Mouse (Mus musculus): Measurements from ENCODE around the gene Sim2. TPM values are rescaled to one million over a fixed set of nuclear protein-coding genes. Genes with fewer than 3 reads are reported as not detected.

The Sim2 gene
- total and polyA plus RNA-seq, 2 experiments from 2014 or later, result 0.05 TPM; not detected in 1

DNA sequence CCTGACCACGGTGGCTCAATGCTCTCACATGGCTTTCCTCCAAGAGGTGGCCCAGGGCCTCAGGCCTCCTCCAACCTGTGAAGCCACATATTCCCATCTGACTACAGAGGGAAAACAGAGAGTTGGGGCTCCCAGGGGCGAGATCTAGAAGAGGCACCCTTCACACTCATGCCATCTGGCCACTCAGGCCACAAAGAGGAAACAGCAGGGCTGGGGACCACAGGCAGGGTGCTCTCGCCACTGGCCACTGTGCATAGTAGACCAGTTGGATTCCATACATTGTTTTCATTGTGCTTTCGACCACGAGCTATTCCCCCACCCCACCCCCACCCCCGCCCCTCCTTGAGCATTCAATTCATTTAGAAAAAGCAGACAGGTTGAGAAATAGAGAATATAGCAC, 77.3 kb downstream of the Sim2 start:
- 55% methylated on average over 6 of the region's 6 CpGs for WGBS
- Histone ChIP-seq H3K4me2 (ENCODE audit: low read depth, low read length, poor library complexity, severe bottlenecking) (no peak overlapping the region), H3K4me1 (ENCODE audit: insufficient read depth, low read length) (no peaks in the 10 kb centered on the region), H3K27me3 (ENCODE audit: insufficient read depth, low read length) (no peaks in the 10 kb centered on the region; the same call in none of the 2 replicates), H3K9ac (replicated peaks; ENCODE audit: low read length, poor library complexity, severe bottlenecking) (no peak overlapping the region), H3K4me3 (ENCODE audit: low read depth, low read length) (no peak overlapping the region), H3K9me3 (ENCODE audit: low read length) (no peaks in the 10 kb centered on the region), H3K36me3 (ENCODE audit: insufficient read depth, low read length) (no peaks in the 10 kb centered on the region), H3K27ac (ENCODE audit: low read depth, low read length) (no peak overlapping the region)
- no peak for ATAC-seq (ENCODE audit: low FRiP score)
- DNase-seq (ENCODE audit: low spot score), result no peak
- no peak for TF ChIP-seq CTCF (IDR thresholded peaks at IDR 0.05)

DNA sequence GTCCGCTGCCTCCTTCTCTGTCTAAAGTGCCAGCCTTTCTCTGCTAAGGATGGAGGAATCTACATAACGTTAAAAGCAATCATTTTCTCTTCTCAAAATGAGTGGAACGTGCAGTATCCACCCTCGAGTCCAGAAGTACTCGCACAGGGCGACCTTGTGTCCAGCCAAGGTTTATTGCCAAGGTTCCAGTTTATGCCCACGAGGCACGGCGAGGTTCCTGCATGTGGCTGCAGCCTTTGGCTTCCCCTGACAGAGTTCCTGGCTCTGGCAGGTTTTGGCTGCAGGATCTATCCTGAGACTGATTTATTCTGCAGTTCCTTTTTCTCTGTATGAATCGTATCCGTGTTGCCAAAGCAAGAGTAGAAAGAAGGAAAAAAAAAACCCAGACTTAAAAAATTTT, 78.3 kb downstream of the Sim2 start:
- TF ChIP-seq CTCF (IDR thresholded peaks at IDR 0.05), result no peak
- no peak overlapping the region for H3K4me3 ChIP-seq (ENCODE audit: low read depth, low read length)
- no peak for ATAC-seq (ENCODE audit: low FRiP score)
- H3K36me3 ChIP-seq (ENCODE audit: insufficient read depth, low read length), result no peaks in the 10 kb centered on the region
- no peak overlapping the region for H3K4me2 ChIP-seq (ENCODE audit: low read depth, low read length, poor library complexity, severe bottlenecking)
- no peaks in the 10 kb centered on the region for H3K4me1 ChIP-seq (ENCODE audit: insufficient read depth, low read length)
- no peaks in the 10 kb centered on the region for H3K9me3 ChIP-seq (ENCODE audit: low read length)
- H3K27ac ChIP-seq (ENCODE audit: low read depth, low read length), result no peak overlapping the region
- no peak for DNase-seq (ENCODE audit: low spot score)
- no peak overlapping the region for H3K9ac ChIP-seq (replicated peaks; ENCODE audit: low read length, poor library complexity, severe bottlenecking)
- 83% methylated on average over 11 of the region's 11 CpGs for WGBS
- peaks cover 3% of the 10 kb centered on the region for H3K27me3 ChIP-seq (ENCODE audit: insufficient read depth, low read length)

DNA sequence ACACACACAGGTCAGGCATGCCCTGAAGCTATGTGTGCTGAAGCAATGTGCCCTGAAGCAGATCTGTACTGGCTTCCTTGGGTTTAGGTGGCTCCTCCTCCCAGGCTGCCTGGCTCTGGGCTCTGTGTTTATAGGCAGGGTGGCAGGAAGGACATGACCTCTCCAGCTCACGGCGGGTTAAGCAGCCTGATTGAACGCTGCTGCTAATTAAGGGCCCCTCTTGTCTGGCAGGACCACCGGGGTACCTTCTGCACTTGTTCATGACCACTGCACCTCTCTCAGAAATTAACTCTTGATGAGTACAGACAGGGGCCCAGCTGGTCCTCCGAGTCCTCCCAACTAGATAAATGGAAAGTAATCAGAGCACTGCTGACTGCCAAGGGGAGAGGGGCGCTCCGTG, 79.5 kb downstream of the Sim2 start:
- no peak overlapping the region for H3K4me3 ChIP-seq (ENCODE audit: low read depth, low read length)
- DNase-seq (ENCODE audit: low spot score), result peak; percentile 45
- no peak overlapping the region for H3K9ac ChIP-seq (replicated peaks; ENCODE audit: low read length, poor library complexity, severe bottlenecking)
- 24% methylated on average over 7 of the region's 7 CpGs for WGBS
- no peak overlapping the region for H3K4me2 ChIP-seq (ENCODE audit: low read depth, low read length, poor library complexity, severe bottlenecking)
- H3K9me3 ChIP-seq (ENCODE audit: low read length), result no peaks in the 10 kb centered on the region
- H3K27ac ChIP-seq (ENCODE audit: low read depth, low read length), result no peak overlapping the region
- no peaks in the 10 kb centered on the region for H3K4me1 ChIP-seq (ENCODE audit: insufficient read depth, low read length)
- TF ChIP-seq CTCF (IDR thresholded peaks at IDR 0.05), result no peak
- H3K27me3 ChIP-seq (ENCODE audit: insufficient read depth, low read length), result peaks cover 3% of the 10 kb centered on the region
- no peak for ATAC-seq (ENCODE audit: low FRiP score)
- no peaks in the 10 kb centered on the region for H3K36me3 ChIP-seq (ENCODE audit: insufficient read depth, low read length)

DNA sequence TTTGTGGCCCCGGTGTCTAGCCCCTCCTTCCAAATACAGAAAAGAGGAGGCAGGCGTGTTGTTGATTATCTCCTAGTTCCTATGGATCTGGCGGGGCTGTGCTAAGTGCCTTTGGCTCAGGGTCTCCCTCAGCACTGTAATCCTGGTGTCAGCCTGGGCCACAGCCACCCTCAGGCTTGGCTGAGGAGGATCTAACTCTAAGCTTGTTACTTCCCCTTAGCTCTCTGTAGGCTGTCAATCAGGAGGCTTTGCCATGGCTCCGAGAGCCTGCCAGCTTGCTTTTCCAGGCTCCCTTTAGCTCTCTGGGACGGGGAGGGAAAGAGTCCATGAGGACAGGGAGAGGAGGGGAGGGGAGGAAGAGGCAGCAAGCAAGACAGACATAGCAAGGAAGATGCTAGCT, 80.2 kb downstream of the Sim2 start:
- H3K4me3 ChIP-seq (ENCODE audit: low read depth, low read length), result no peak overlapping the region
- H3K27me3 ChIP-seq (ENCODE audit: insufficient read depth, low read length), result peaks cover 3% of the 10 kb centered on the region
- 41% methylated on average over 5 of the region's 5 CpGs for WGBS
- H3K27ac ChIP-seq (ENCODE audit: low read depth, low read length), result no peak overlapping the region
- no peaks in the 10 kb centered on the region for H3K9me3 ChIP-seq (ENCODE audit: low read length)
- no peak for DNase-seq (ENCODE audit: low spot score)
- no peaks in the 10 kb centered on the region for H3K36me3 ChIP-seq (ENCODE audit: insufficient read depth, low read length)
- no peak for ATAC-seq (ENCODE audit: low FRiP score)
- TF ChIP-seq CTCF (IDR thresholded peaks at IDR 0.05), result no peak
- no peak overlapping the region for H3K9ac ChIP-seq (replicated peaks; ENCODE audit: low read length, poor library complexity, severe bottlenecking)
- no peak overlapping the region for H3K4me2 ChIP-seq (ENCODE audit: low read depth, low read length, poor library complexity, severe bottlenecking)
- no peaks in the 10 kb centered on the region for H3K4me1 ChIP-seq (ENCODE audit: insufficient read depth, low read length)

DNA sequence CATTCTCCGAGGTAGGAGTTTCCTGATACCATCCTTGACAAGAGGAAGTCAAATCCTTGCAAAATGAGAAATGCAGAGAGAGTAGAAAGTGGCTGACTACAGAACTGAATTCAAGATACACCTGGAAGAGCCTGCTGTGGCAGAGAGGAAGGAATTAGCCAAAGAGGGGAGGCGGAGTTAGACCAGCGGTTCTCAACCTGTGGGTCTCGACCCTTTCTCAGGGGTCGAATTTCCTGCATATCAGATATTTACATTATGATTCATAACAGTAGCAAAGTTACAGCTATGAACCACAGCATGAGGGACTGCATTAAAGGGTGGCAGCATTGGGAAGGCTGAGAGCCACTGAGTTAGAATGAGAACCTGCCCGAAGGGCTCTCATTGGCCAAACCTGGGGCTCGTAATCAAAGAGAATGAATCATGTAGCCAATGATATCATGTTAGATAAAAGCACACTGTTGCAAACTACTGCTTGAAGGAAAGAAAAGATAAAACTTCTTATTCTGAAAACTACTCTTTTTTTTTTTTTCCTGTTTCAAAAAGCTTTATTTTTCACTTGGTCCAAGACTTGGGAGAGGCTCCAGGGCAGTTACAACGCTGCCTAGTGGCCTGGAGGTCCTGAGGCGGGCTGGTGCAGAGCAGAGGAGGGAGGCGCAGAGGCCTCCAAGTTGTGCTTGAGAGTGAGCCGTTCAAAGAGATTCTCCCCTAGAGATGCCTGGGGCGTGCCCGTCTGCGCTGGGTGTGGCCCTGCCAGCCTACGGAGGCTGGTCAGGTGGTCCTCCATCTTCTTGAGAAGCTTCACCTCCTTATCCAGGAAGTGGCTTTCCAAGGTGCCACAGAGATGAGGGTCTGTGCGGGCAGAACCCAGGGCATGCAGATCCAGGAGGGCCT, 84.2 kb downstream of the Sim2 start:
- 90% methylated on average over 16 of the region's 16 CpGs for WGBS
- Histone ChIP-seq H3K9ac (replicated peaks; ENCODE audit: low read length, poor library complexity, severe bottlenecking) (no peak overlapping the region), H3K4me2 (ENCODE audit: low read depth, low read length, poor library complexity, severe bottlenecking) (no peak overlapping the region), H3K4me1 (ENCODE audit: insufficient read depth, low read length) (no peaks in the 10 kb centered on the region), H3K27me3 (ENCODE audit: insufficient read depth, low read length) (peaks cover 22% of the 10 kb centered on the region), H3K27ac (ENCODE audit: low read depth, low read length) (no peak overlapping the region), H3K4me3 (ENCODE audit: low read depth, low read length) (no peak overlapping the region), H3K9me3 (ENCODE audit: low read length) (no peaks in the 10 kb centered on the region), H3K36me3 (ENCODE audit: insufficient read depth, low read length) (no peaks in the 10 kb centered on the region)
- TF ChIP-seq CTCF (IDR thresholded peaks at IDR 0.05), result no peak
- DNase-seq (ENCODE audit: low spot score) (no peak), ATAC-seq (ENCODE audit: low FRiP score) (no peak)

DNA sequence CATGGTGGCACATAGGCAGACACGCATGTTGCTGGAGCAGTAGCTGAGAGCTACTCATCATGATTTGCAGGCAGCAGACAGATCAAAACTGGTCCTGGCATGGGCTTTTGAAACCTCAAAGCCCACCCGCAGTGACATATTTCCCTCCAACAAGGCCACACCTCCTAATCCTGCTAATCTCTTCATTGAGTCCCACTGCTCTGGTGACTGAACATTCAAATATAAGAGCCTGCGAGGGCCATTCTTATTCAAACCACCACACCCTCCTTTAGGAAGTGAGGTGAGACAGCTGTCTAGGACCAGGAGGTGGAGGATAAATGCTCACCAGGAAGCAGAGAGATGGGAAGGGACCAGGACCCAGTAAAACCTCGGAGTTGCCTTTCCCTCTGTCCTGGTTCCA, 85.5 kb downstream of the Sim2 start:
- peaks cover 28% of the 10 kb centered on the region for H3K27me3 ChIP-seq (ENCODE audit: insufficient read depth, low read length)
- no peak overlapping the region for H3K9ac ChIP-seq (replicated peaks; ENCODE audit: low read length, poor library complexity, severe bottlenecking)
- ATAC-seq (ENCODE audit: low FRiP score), result no peak
- H3K36me3 ChIP-seq (ENCODE audit: insufficient read depth, low read length), result no peaks in the 10 kb centered on the region
- H3K4me2 ChIP-seq (ENCODE audit: low read depth, low read length, poor library complexity, severe bottlenecking), result no peak overlapping the region
- no peak for TF ChIP-seq CTCF (IDR thresholded peaks at IDR 0.05)
- H3K4me3 ChIP-seq (ENCODE audit: low read depth, low read length), result no peak overlapping the region
- H3K27ac ChIP-seq (ENCODE audit: low read depth, low read length), result no peak overlapping the region
- H3K4me1 ChIP-seq (ENCODE audit: insufficient read depth, low read length), result no peaks in the 10 kb centered on the region
- no peak for DNase-seq (ENCODE audit: low spot score)
- H3K9me3 ChIP-seq (ENCODE audit: low read length), result no peaks in the 10 kb centered on the region
- WGBS, result 21% methylated on average over 4 of the region's 4 CpGs
